Mouse (Mus musculus): ENCODE measurements around the gene Def8. TPM values are rescaled to one million over a fixed set of nuclear protein-coding genes. Genes with fewer than 3 reads are reported as not detected.

Def8 gene
- polyA plus RNA-seq (2016; fragmentation: Nextera tagmentation; extraction: Ambion mirVana), result 43.6 and 44.1 TPM in 2 replicates

DNA sequence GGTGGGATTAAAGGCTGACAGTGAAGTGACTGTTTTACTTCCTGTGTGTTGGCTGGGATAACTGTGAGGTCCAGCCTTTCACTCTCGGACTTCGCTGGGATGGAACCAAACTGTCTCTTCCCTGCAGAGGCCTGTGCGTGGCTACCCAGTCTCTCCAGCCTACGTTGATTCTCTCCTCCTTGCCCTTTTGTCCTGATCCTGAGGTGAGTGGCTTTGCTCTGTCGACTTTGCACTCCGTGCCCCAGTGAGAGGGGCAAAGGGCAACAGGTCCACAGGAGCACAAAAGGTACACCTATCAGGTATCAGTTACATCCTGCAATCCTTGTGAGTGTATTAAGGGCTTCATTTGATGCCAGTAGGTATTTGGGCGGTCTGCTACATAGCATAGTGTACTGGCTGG, at the start of gene Def8:
Gene Def8, plus strand, starts transcription at position 87 of the 400 bp plus-strand sequence.
- Histone ChIP-seq H3K36me3 (no peaks in the 10 kb centered on the region), H3K4me3 (peak within 1 kb of the TSS; percentile 34; the same call in 1 of the 2 replicates), H3K9me3 (replicated peaks) (peaks cover 16% of the 10 kb centered on the region), H3K27me3 (ENCODE audit: low read depth, poor library complexity, severe bottlenecking) (peaks cover 6% of the 10 kb centered on the region; the same call in 1 of the 2 replicates), H3K4me1 (0 out of 2 replicates have a peak, but pooled peaks cover 6% of the 10 kb centered on the region), H3K27ac (no peak within 1 kb of the TSS)
- 76% methylated on average over 7 of the region's 7 CpGs for WGBS
- no peak for DNase-seq (ENCODE audit: low spot score)

GRCm38 (mm10) chr8:123374239-123374578, 49.1 kb upstream of the Def8 start:
- Histone ChIP-seq H3K9me3 (replicated peaks) (no peaks in the 10 kb centered on the region), H3K4me3 (peak overlapping the region; percentile 77), H3K36me3 (peaks cover 20% of the 10 kb centered on the region), H3K27ac (peak overlapping the region; percentile 91), H3K4me1 (peaks cover 18% of the 10 kb centered on the region), H3K27me3 (ENCODE audit: low read depth, poor library complexity, severe bottlenecking) (no peaks in the 10 kb centered on the region)
- peak; percentile 99 for DNase-seq (ENCODE audit: low spot score)
- WGBS, result 1% methylated on average over 20 of the region's 20 CpGs

- no peaks in the 10 kb centered on the region for H3K27me3 ChIP-seq (ENCODE audit: low read depth, poor library complexity, severe bottlenecking)
- H3K4me1 ChIP-seq, result peaks cover 18% of the 10 kb centered on the region
- H3K36me3 ChIP-seq, result peaks cover 20% of the 10 kb centered on the region
- H3K4me3 ChIP-seq, result no peak overlapping the region; the same call in 1 of the 2 replicates
- 88% methylated on average over 10 of the region's 10 CpGs for WGBS
- H3K27ac ChIP-seq, result no peak overlapping the region
- no peaks in the 10 kb centered on the region for H3K9me3 ChIP-seq (replicated peaks)
- DNase-seq (ENCODE audit: low spot score), result no peak
Observed at GRCm38 (mm10) chr8:123375701-123376100, 47.6 kb upstream of the Def8 start.

GRCm38 (mm10) chr8:123376106-123376505, 47.2 kb upstream of the Def8 start:
- peaks cover 18% of the 10 kb centered on the region for H3K4me1 ChIP-seq
- H3K36me3 ChIP-seq, result peaks cover 22% of the 10 kb centered on the region
- DNase-seq (ENCODE audit: low spot score), result no peak
- no peak overlapping the region for H3K27ac ChIP-seq
- H3K27me3 ChIP-seq (ENCODE audit: low read depth, poor library complexity, severe bottlenecking), result no peaks in the 10 kb centered on the region
- no peak overlapping the region for H3K4me3 ChIP-seq
- no peaks in the 10 kb centered on the region for H3K9me3 ChIP-seq (replicated peaks)
- 72% methylated on average over 8 of the region's 8 CpGs for WGBS

DNA sequence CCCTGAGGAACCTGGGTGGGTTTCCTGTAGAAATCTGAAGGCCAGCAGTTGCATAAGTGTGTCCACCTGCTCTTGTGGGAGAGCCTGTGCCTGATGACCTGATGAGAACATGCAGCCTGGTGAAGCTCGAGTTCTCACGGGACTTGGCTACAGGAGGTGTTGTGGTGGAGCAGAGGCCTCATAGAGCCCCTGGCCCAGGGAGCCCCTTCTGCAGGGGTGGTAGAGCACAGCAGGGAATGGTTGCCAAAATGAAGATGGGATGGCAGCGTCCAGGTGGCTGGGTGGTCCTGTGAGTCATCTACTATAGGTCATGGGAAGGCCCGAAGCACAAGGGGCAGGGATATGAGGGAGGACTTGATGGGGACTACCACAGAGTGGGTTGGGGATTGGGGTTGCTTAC, 41.6 kb upstream of the Def8 start:
- Histone ChIP-seq H3K27ac (no peak overlapping the region), H3K4me1 (no peaks in the 10 kb centered on the region), H3K36me3 (peaks cover 68% of the 10 kb centered on the region), H3K9me3 (replicated peaks) (no peaks in the 10 kb centered on the region), H3K4me3 (no peak overlapping the region), H3K27me3 (ENCODE audit: low read depth, poor library complexity, severe bottlenecking) (no peaks in the 10 kb centered on the region)
- 90% methylated on average over 4 of the region's 4 CpGs for WGBS
- no peak for DNase-seq (ENCODE audit: low spot score)

- Histone ChIP-seq H3K4me3 (no peak overlapping the region), H3K27me3 (ENCODE audit: low read depth, poor library complexity, severe bottlenecking) (no peaks in the 10 kb centered on the region), H3K4me1 (no peaks in the 10 kb centered on the region), H3K27ac (no peak overlapping the region), H3K9me3 (replicated peaks) (no peaks in the 10 kb centered on the region), H3K36me3 (peaks cover 71% of the 10 kb centered on the region)
- WGBS, result 95% methylated on average over 8 of the region's 8 CpGs
- DNase-seq (ENCODE audit: low spot score), result no peak
Observed at GRCm38 (mm10) chr8:123382516-123382915, 40.8 kb upstream of the Def8 start.

GRCm38 (mm10) chr8:123384883-123385540, 38.3 kb upstream of the Def8 start:
- no peak overlapping the region for H3K27ac ChIP-seq
- H3K4me1 ChIP-seq, result no peaks in the 10 kb centered on the region
- peaks cover 90% of the 10 kb centered on the region for H3K36me3 ChIP-seq
- H3K4me3 ChIP-seq, result no peak overlapping the region
- no peaks in the 10 kb centered on the region for H3K27me3 ChIP-seq (ENCODE audit: low read depth, poor library complexity, severe bottlenecking)
- H3K9me3 ChIP-seq (replicated peaks), result no peaks in the 10 kb centered on the region
- DNase-seq (ENCODE audit: low spot score), result peak; percentile 50
- 73% methylated on average over 9 of the region's 9 CpGs for WGBS

- 81% methylated on average over 3 of the region's 3 CpGs for WGBS
- Histone ChIP-seq H3K36me3 (peaks cover 100% of the 10 kb centered on the region), H3K27me3 (ENCODE audit: low read depth, poor library complexity, severe bottlenecking) (no peaks in the 10 kb centered on the region)
Observed at GRCm38 (mm10) chr8:123387041-123387440, 36.3 kb upstream of the Def8 start.

GRCm38 (mm10) chr8:123387801-123388200, 35.5 kb upstream of the Def8 start:
- Histone ChIP-seq H3K27me3 (ENCODE audit: low read depth, poor library complexity, severe bottlenecking) (no peaks in the 10 kb centered on the region), H3K4me3 (no peak overlapping the region), H3K9me3 (replicated peaks) (no peaks in the 10 kb centered on the region), H3K4me1 (no peaks in the 10 kb centered on the region), H3K36me3 (peaks cover 99% of the 10 kb centered on the region), H3K27ac (no peak overlapping the region)
- WGBS, result 92% methylated on average over 8 of the region's 8 CpGs
- no peak for DNase-seq (ENCODE audit: low spot score)

More at GRCm38 (mm10) chr8:123387041-123387440, 36.3 kb upstream of the Def8 start:
- no peak overlapping the region for H3K27ac ChIP-seq
- H3K4me1 ChIP-seq, result no peaks in the 10 kb centered on the region
- no peak for DNase-seq (ENCODE audit: low spot score)
- H3K9me3 ChIP-seq (replicated peaks), result no peaks in the 10 kb centered on the region
- H3K4me3 ChIP-seq, result no peak overlapping the region

GRCm38 (mm10) chr8:123389026-123389425, 34.3 kb upstream of the Def8 start:
- 99% methylated on average over 7 of the region's 7 CpGs for WGBS
- peaks cover 99% of the 10 kb centered on the region for H3K36me3 ChIP-seq

GRCm38 (mm10) chr8:123398308-123398707, 25.0 kb upstream of the Def8 start:
- Histone ChIP-seq H3K27ac (no peak overlapping the region), H3K36me3 (peaks cover 100% of the 10 kb centered on the region), H3K27me3 (ENCODE audit: low read depth, poor library complexity, severe bottlenecking) (no peaks in the 10 kb centered on the region), H3K4me1 (no peaks in the 10 kb centered on the region), H3K9me3 (replicated peaks) (no peaks in the 10 kb centered on the region), H3K4me3 (no peak overlapping the region)
- WGBS, result 94% methylated on average over 13 of the region's 13 CpGs
- DNase-seq (ENCODE audit: low spot score), result no peak

More at GRCm38 (mm10) chr8:123389026-123389425, 34.3 kb upstream of the Def8 start:
- no peak for DNase-seq (ENCODE audit: low spot score)
- Histone ChIP-seq H3K27me3 (ENCODE audit: low read depth, poor library complexity, severe bottlenecking) (no peaks in the 10 kb centered on the region), H3K27ac (no peak overlapping the region), H3K9me3 (replicated peaks) (no peaks in the 10 kb centered on the region), H3K4me1 (no peaks in the 10 kb centered on the region), H3K4me3 (no peak overlapping the region)

DNA sequence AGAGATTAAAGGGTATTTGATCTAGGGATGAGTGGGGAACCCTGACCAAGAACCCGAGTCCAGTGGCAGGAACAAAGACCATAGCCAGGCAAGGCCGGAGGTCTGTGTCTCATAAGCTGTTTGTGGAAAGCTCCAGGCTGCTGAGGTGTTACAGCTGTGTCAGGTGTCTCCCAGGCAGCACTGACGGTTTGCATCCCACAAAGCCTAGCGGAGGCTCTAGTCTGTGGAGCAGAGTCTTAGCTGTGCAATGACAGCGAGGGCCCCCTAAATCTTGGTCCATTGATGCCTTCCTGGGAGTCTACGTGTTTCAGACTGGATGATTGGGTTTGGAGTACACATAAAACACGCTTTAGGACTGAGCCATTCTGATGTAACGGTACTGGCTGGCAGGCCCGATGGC, 21.4 kb upstream of the Def8 start:
- Histone ChIP-seq H3K36me3 (peaks cover 66% of the 10 kb centered on the region), H3K27ac (no peak overlapping the region), H3K9me3 (replicated peaks) (no peaks in the 10 kb centered on the region), H3K4me3 (no peak overlapping the region), H3K4me1 (peaks cover 6% of the 10 kb centered on the region; the same call in 1 of the 2 replicates), H3K27me3 (ENCODE audit: low read depth, poor library complexity, severe bottlenecking) (no peaks in the 10 kb centered on the region)
- DNase-seq (ENCODE audit: low spot score), result no peak
- 90% methylated on average over 9 of the region's 9 CpGs for WGBS

- Histone ChIP-seq H3K36me3 (peaks cover 57% of the 10 kb centered on the region), H3K27me3 (ENCODE audit: low read depth, poor library complexity, severe bottlenecking) (peaks cover 4% of the 10 kb centered on the region), H3K27ac (no peak overlapping the region), H3K4me3 (no peak overlapping the region), H3K4me1 (peaks cover 6% of the 10 kb centered on the region; the same call in 1 of the 2 replicates), H3K9me3 (replicated peaks) (no peaks in the 10 kb centered on the region)
- 93% methylated on average over 9 of the region's 9 CpGs for WGBS
- no peak for DNase-seq (ENCODE audit: low spot score)
Observed at GRCm38 (mm10) chr8:123402730-123403326, 20.5 kb upstream of the Def8 start.
